Mouse (Mus musculus) midbrain, postnatal 0 days (tissue): Measurements from ENCODE around the gene Gsk3a. TPM values are rescaled to one million over a fixed set of nuclear protein-coding genes. Genes with fewer than 3 reads are reported as not detected.

Source experiments
- ATAC-seq: fragments of 200-750 bp; cut with Nextera tagmentation; 2 replicates; pipeline ENCODE4 v1.8.0; 2017; ENCODE audit warnings: moderate number of reproducible peaks, mild to moderate bottlenecking, moderate TSS enrichment, moderate library complexity; ENCODE audit not compliant: low FRiP score
- DNase-seq: peaks from one replicate; pipeline ENCODE4 v3.0.0-alpha.2; 2015; ENCODE audit warnings: low spot score
- H3K27ac ChIP-seq: fragments of 300-500 bp; sonication (generic); 2 replicates; pipeline ENCODE4 v1.5.1; 2014; ENCODE audit warnings: low read depth, mild to moderate bottlenecking, low read length, mixed read lengths
- H3K27me3 ChIP-seq: fragments of 300-500 bp; sonication (generic); 2 replicates; pipeline ENCODE4 v1.6.1; 2014; ENCODE audit warnings: low read length, control low read depth, mixed read lengths; ENCODE audit not compliant: insufficient read depth
- H3K36me3 ChIP-seq: fragments of 300-500 bp; sonication (generic); 2 replicates; pipeline ENCODE4 v1.6.1; 2014; ENCODE audit warnings: low read length, control low read depth, mixed read lengths; ENCODE audit not compliant: insufficient read depth
- H3K4me1 ChIP-seq: fragments of 300-500 bp; sonication (generic); 2 replicates; pipeline ENCODE4 v1.6.1; 2014; ENCODE audit warnings: mild to moderate bottlenecking, control low read depth, antibody characterized with exemption, low read length, mixed read lengths; ENCODE audit not compliant: insufficient read depth
- H3K4me2 ChIP-seq: fragments of 300-500 bp; sonication (generic); 2 replicates; pipeline ENCODE4 v1.6.1; 2014; ENCODE audit warnings: low read depth, mild to moderate bottlenecking, low read length, mixed read lengths; ENCODE audit not compliant: poor library complexity, severe bottlenecking
- H3K4me3 ChIP-seq: fragments of 300-500 bp; sonication (generic); 2 replicates; pipeline ENCODE4 v1.5.1; 2014; ENCODE audit warnings: low read depth, mild to moderate bottlenecking, low read length, moderate library complexity
- H3K9ac ChIP-seq: fragments of 300-500 bp; sonication (generic); replicated peaks from 2 replicates; pipeline ENCODE4 v1.6.1; 2014; ENCODE audit warnings: mild to moderate bottlenecking, low read length, moderate library complexity, mixed read lengths; ENCODE audit not compliant: poor library complexity, severe bottlenecking
- H3K9me3 ChIP-seq: fragments of 300-500 bp; sonication (generic); 2 replicates; pipeline ENCODE4 v1.6.1; 2016; ENCODE audit warnings: low read length, control low read depth
- CTCF ChIP-seq: IDR thresholded peaks from 2 replicates; pipeline ENCODE4 v1.5.1; 2016; ENCODE audit warnings: antibody characterized with exemption, mild to moderate bottlenecking
- WGBS: fragments of 180-500 bp; shearing (Covaris S2); extraction: QIAGEN DNeasy Blood & Tissue Kit; methylation state at CpG from one replicate; pipeline ENCODE4 v1.1.7; 2014; 5-methylcytosine and 5-hydroxymethylcytosine counted together
- polyA plus RNA-seq: library from polyadenylated mRNA; unstranded; fragments of >200 nt; fragmentation: Nextera tagmentation; extraction: Ambion mirVana; gene quantifications from 2 replicates; pipeline ENCODE4 v1.2.1, GENCODE M21; 2015
- total RNA-seq: library from RNA; depleted of rRNA; stranded (reverse); fragments of >200 nt; gene quantifications from 2 replicates; pipeline ENCODE4 v1.2.3, GENCODE M21; 2014

Gsk3a gene
- total and polyA plus RNA-seq, 2 experiments from 2014 or later = 20.6 to 169 TPM

- Histone ChIP-seq H3K27me3 (no peaks in the 10 kb centered on the region), H3K4me3 (peak overlapping the region; percentile 65), H3K27ac (peak overlapping the region; percentile 99), H3K4me2 (peak overlapping the region; percentile 89), H3K9me3 (no peaks in the 10 kb centered on the region), H3K4me1 (peaks cover 41% of the 10 kb centered on the region), H3K9ac (peak overlapping the region; percentile 77), H3K36me3 (0 out of 2 replicates have a peak, but pooled peaks cover 12% of the 10 kb centered on the region)
- DNase-seq (peak; percentile 96), ATAC-seq (peak; percentile 61)
- WGBS = under 1% methylated on average over 34 of the region's 49 CpGs
- peak; percentile 56 for TF ChIP-seq CTCF
Measured at GRCm38 (mm10) chr7:25279076-25279860, 41.6 kb upstream of the Gsk3a start.

DNA sequence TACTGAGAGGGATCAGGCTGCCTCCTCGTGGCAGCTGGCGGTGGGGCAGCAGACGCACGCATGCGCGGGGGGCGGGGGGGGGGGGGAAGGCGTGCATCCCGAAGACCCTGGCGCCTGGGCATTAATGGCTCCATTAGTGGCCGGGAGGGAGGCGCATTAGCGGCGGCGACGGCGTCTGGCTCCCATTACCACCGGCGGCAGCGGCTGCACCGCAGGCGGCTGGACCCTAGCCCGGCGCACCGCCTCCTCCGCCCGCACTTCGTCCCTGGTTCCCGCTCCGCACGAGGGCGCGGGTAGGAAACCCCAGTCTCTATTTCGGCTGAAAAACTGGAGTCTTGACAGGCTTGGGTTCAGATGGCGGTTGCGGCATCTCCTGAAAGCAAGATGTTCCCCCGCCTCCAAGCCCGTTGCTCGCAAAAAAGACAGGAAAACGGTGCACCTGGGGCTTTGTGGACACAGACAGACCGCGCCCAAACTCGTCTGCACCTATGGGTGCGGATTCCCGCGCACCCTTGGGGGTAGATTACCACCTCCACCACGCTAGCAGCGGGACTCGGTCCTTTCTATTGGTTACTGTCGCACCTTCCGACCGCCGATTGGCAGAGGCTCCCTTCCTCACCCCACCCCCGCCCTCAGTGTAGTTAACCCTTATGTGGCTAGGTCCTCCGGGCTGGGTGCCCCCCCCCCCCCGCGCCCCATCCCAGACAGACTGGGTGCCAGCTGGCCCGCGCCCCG is 40.9 kb upstream of the Gsk3a start:
- peak; percentile 81 for ATAC-seq

DNA sequence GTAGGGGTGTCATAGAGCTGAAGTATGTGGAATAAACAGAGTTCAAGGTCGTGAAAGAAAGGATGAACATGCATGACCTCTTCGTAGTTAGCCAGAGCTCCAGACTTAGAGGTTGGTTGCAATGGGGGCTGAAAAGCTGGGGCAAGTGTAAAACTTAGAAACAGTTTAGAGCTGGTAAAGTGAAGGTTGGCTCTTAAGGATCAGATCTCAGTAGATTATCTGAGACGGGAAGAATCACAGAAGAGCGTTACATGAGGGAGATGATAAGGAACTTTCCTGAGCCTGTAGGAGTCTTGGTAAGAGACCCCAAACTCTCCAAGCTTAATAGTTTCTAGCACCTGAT is 40.3 kb upstream of the Gsk3a start:
- Histone ChIP-seq H3K4me3 (peak overlapping the region; percentile 65), H3K9ac (no peak overlapping the region), H3K36me3 (peaks cover 23% of the 10 kb centered on the region; the same call in 1 of the 2 replicates), H3K27ac (peak overlapping the region; percentile 38; the same call in 1 of the 2 replicates), H3K27me3 (no peaks in the 10 kb centered on the region), H3K4me1 (peaks cover 28% of the 10 kb centered on the region), H3K9me3 (no peaks in the 10 kb centered on the region), H3K4me2 (peak overlapping the region; percentile 89)
- WGBS = 14% methylated on average over 4 of the region's 4 CpGs
- TF ChIP-seq CTCF = no peak
- no peak for DNase-seq
- no peak for ATAC-seq

More for the DNA sequence above, 40.9 kb upstream of the Gsk3a start:
- WGBS = 0% methylated on average over 38 of the region's 60 CpGs
- Histone ChIP-seq H3K4me3 (peak overlapping the region; percentile 65), H3K27ac (peak overlapping the region; percentile 99), H3K9me3 (no peaks in the 10 kb centered on the region), H3K4me1 (peaks cover 33% of the 10 kb centered on the region), H3K36me3 (peaks cover 19% of the 10 kb centered on the region; the same call in 1 of the 2 replicates), H3K4me2 (peak overlapping the region; percentile 89), H3K27me3 (no peaks in the 10 kb centered on the region), H3K9ac (peak overlapping the region; percentile 77)
- DNase-seq = peak; percentile 95
- TF ChIP-seq CTCF = peak; percentile 71

DNA sequence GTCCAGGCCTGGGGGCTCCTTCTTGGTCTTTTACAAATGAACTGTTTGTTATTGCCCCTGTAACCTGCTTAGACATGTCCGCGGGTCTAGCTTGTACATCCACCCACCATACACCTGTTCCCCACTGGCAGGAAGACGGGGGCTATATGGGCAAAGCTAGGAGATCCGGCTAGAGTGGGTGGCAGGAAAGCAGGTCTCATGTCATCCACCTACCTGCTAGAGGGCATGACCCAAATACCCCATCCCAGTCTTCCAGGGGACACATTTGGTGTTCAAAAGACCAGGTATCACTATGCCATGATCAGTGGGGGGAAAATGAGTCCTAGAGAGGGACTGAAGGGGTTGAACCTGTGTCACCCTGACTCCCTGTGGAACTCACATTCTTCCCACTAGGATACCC is 39.8 kb upstream of the Gsk3a start:
- H3K9me3 ChIP-seq = no peaks in the 10 kb centered on the region
- peak overlapping the region; percentile 89 for H3K4me2 ChIP-seq
- no peak overlapping the region for H3K9ac ChIP-seq
- peaks cover 26% of the 10 kb centered on the region for H3K4me1 ChIP-seq
- H3K27me3 ChIP-seq = no peaks in the 10 kb centered on the region
- peaks cover 29% of the 10 kb centered on the region; the same call in 1 of the 2 replicates for H3K36me3 ChIP-seq
- DNase-seq = no peak
- 90% methylated on average over 4 of the region's 4 CpGs for WGBS
- ATAC-seq = no peak
- no peak for TF ChIP-seq CTCF
- peak overlapping the region; percentile 38; the same call in 1 of the 2 replicates for H3K27ac ChIP-seq
- peak overlapping the region; percentile 65; the same call in 1 of the 2 replicates for H3K4me3 ChIP-seq

GRCm38 (mm10) chr7:25275555-25276298 is 38.1 kb upstream of the Gsk3a start:
- H3K4me2 ChIP-seq = no peak overlapping the region
- H3K9me3 ChIP-seq = no peaks in the 10 kb centered on the region
- H3K4me3 ChIP-seq = no peak overlapping the region
- TF ChIP-seq CTCF = no peak
- DNase-seq (no peak), ATAC-seq (no peak)
- peaks cover 45% of the 10 kb centered on the region for H3K36me3 ChIP-seq
- no peaks in the 10 kb centered on the region for H3K27me3 ChIP-seq
- H3K9ac ChIP-seq = peak overlapping the region; percentile 46
- no peak overlapping the region for H3K27ac ChIP-seq
- 53% methylated on average over 9 of the region's 9 CpGs for WGBS
- peaks cover 21% of the 10 kb centered on the region for H3K4me1 ChIP-seq
